Mouse (Mus musculus): ENCODE results near the gene Adam12. TPM values are rescaled to one million over a fixed set of nuclear protein-coding genes. Genes with fewer than 3 reads are reported as not detected.
"Not testable (repeated sequence)": the region's sequence is repeated elsewhere in the genome, so short reads cannot be mapped to it uniquely, and the experiment has no call there.

The Adam12 gene
- polyA plus RNA-seq, 1 experiment from 2014 or later: 5.4 TPM

GRCm38 (mm10) chr7:133899391-133899790 lies 332.6 kb downstream of the Adam12 start:
- no peak for DNase-seq (ENCODE audit: low spot score)
- ATAC-seq (ENCODE audit: insufficient read depth, low FRiP score, low TSS enrichment): no peak
- WGBS: 89% methylated on average over 4 of the region's 4 CpGs
- no peaks in the 10 kb centered on the region for H3K9me3 ChIP-seq (ENCODE audit: control insufficient read depth, low read length)
- no peaks in the 10 kb centered on the region for H3K4me1 ChIP-seq (ENCODE audit: control insufficient read depth, insufficient read depth, low read length)
- no peak overlapping the region for H3K9ac ChIP-seq (ENCODE audit: low read length)
- no peak overlapping the region for H3K27ac ChIP-seq (ENCODE audit: low read depth, low read length)
- no peak overlapping the region for H3K4me2 ChIP-seq (ENCODE audit: low read depth)
- no peaks in the 10 kb centered on the region for H3K36me3 ChIP-seq (ENCODE audit: control insufficient read depth, insufficient read depth, low read length)
- H3K27me3 ChIP-seq (ENCODE audit: control insufficient read depth, insufficient read depth, low read length): no peaks in the 10 kb centered on the region
- no peak overlapping the region for H3K4me3 ChIP-seq (ENCODE audit: low read depth, low read length)

- ATAC-seq (ENCODE audit: insufficient read depth, low FRiP score, low TSS enrichment): no peak
Observed at GRCm38 (mm10) chr7:133891796-133892195, 340.1 kb downstream of the Adam12 start.

GRCm38 (mm10) chr7:133891298-133891697 lies 340.6 kb downstream of the Adam12 start:
- ATAC-seq (ENCODE audit: insufficient read depth, low FRiP score, low TSS enrichment): no peak
- Histone ChIP-seq H3K4me3 (ENCODE audit: low read depth, low read length) (no peak overlapping the region), H3K9ac (ENCODE audit: low read length) (no peak overlapping the region), H3K27me3 (ENCODE audit: control insufficient read depth, insufficient read depth, low read length) (no peaks in the 10 kb centered on the region), H3K9me3 (ENCODE audit: control insufficient read depth, low read length) (no peaks in the 10 kb centered on the region), H3K36me3 (ENCODE audit: control insufficient read depth, insufficient read depth, low read length) (no peaks in the 10 kb centered on the region), H3K4me1 (ENCODE audit: control insufficient read depth, insufficient read depth, low read length) (no peaks in the 10 kb centered on the region), H3K4me2 (ENCODE audit: low read depth) (no peak overlapping the region), H3K27ac (ENCODE audit: low read depth, low read length) (no peak overlapping the region)
- DNase-seq (ENCODE audit: low spot score): no peak
- WGBS: 88% methylated on average over 9 of the region's 9 CpGs

More at GRCm38 (mm10) chr7:133891796-133892195, 340.1 kb downstream of the Adam12 start:
- H3K9me3 ChIP-seq (ENCODE audit: control insufficient read depth, low read length): no peaks in the 10 kb centered on the region
- WGBS: 80% methylated on average over 4 of the region's 4 CpGs
- DNase-seq (ENCODE audit: low spot score): no peak
- no peak overlapping the region for H3K27ac ChIP-seq (ENCODE audit: low read depth, low read length)
- H3K4me3 ChIP-seq (ENCODE audit: low read depth, low read length): no peak overlapping the region
- no peak overlapping the region for H3K9ac ChIP-seq (ENCODE audit: low read length)
- no peaks in the 10 kb centered on the region for H3K36me3 ChIP-seq (ENCODE audit: control insufficient read depth, insufficient read depth, low read length)
- H3K4me1 ChIP-seq (ENCODE audit: control insufficient read depth, insufficient read depth, low read length): no peaks in the 10 kb centered on the region
- no peak overlapping the region for H3K4me2 ChIP-seq (ENCODE audit: low read depth)
- H3K27me3 ChIP-seq (ENCODE audit: control insufficient read depth, insufficient read depth, low read length): no peaks in the 10 kb centered on the region

- ATAC-seq (ENCODE audit: insufficient read depth, low FRiP score, low TSS enrichment) (no peak), DNase-seq (ENCODE audit: low spot score) (no peak)
- Histone ChIP-seq H3K4me3 (ENCODE audit: low read depth, low read length) (no peak overlapping the region), H3K4me1 (ENCODE audit: control insufficient read depth, insufficient read depth, low read length) (no peaks in the 10 kb centered on the region), H3K4me2 (ENCODE audit: low read depth) (no peak overlapping the region), H3K9ac (ENCODE audit: low read length) (no peak overlapping the region), H3K9me3 (ENCODE audit: control insufficient read depth, low read length) (no peaks in the 10 kb centered on the region), H3K27me3 (ENCODE audit: control insufficient read depth, insufficient read depth, low read length) (no peaks in the 10 kb centered on the region), H3K27ac (ENCODE audit: low read depth, low read length) (no peak overlapping the region), H3K36me3 (ENCODE audit: control insufficient read depth, insufficient read depth, low read length) (no peaks in the 10 kb centered on the region)
- WGBS: 87% methylated on average over 4 of the region's 4 CpGs
Observed at GRCm38 (mm10) chr7:133889986-133890385, 342.0 kb downstream of the Adam12 start.

- Histone ChIP-seq H3K4me2 (ENCODE audit: low read depth) (no peak overlapping the region), H3K27ac (ENCODE audit: low read depth, low read length) (no peak overlapping the region), H3K4me1 (ENCODE audit: control insufficient read depth, insufficient read depth, low read length) (no peaks in the 10 kb centered on the region), H3K27me3 (ENCODE audit: control insufficient read depth, insufficient read depth, low read length) (no peaks in the 10 kb centered on the region), H3K36me3 (ENCODE audit: control insufficient read depth, insufficient read depth, low read length) (no peaks in the 10 kb centered on the region), H3K9ac (ENCODE audit: low read length) (no peak overlapping the region), H3K4me3 (ENCODE audit: low read depth, low read length) (no peak overlapping the region), H3K9me3 (ENCODE audit: control insufficient read depth, low read length) (no peaks in the 10 kb centered on the region)
- ATAC-seq (ENCODE audit: insufficient read depth, low FRiP score, low TSS enrichment) (no peak), DNase-seq (ENCODE audit: low spot score) (no peak)
- WGBS: 86% methylated on average over 19 of the region's 19 CpGs
Observed at GRCm38 (mm10) chr7:133888926-133889920, 342.7 kb downstream of the Adam12 start.

GRCm38 (mm10) chr7:133884759-133885431 lies 347.1 kb downstream of the Adam12 start:
- H3K27me3 ChIP-seq (ENCODE audit: control insufficient read depth, insufficient read depth, low read length); H3K4me1 ChIP-seq (ENCODE audit: control insufficient read depth, insufficient read depth, low read length); H3K9ac ChIP-seq (ENCODE audit: low read length); DNase-seq (ENCODE audit: low spot score); H3K27ac ChIP-seq (ENCODE audit: low read depth, low read length); H3K9me3 ChIP-seq (ENCODE audit: control insufficient read depth, low read length); ATAC-seq (ENCODE audit: insufficient read depth, low FRiP score, low TSS enrichment); H3K4me3 ChIP-seq (ENCODE audit: low read depth, low read length); H3K36me3 ChIP-seq (ENCODE audit: control insufficient read depth, insufficient read depth, low read length); H3K4me2 ChIP-seq (ENCODE audit: low read depth): not testable (repeated sequence)
- 81% methylated on average over 5 of the region's 9 CpGs for WGBS

- H3K27me3 ChIP-seq (ENCODE audit: control insufficient read depth, insufficient read depth, low read length): no peaks in the 10 kb centered on the region
- H3K27ac ChIP-seq (ENCODE audit: low read depth, low read length): no peak overlapping the region
- ATAC-seq (ENCODE audit: insufficient read depth, low FRiP score, low TSS enrichment) (no peak), DNase-seq (ENCODE audit: low spot score) (no peak)
- H3K4me2 ChIP-seq (ENCODE audit: low read depth): no peak overlapping the region
- H3K9me3 ChIP-seq (ENCODE audit: control insufficient read depth, low read length): no peaks in the 10 kb centered on the region
- 96% methylated on average over 8 of the region's 8 CpGs for WGBS
- H3K4me3 ChIP-seq (ENCODE audit: low read depth, low read length): no peak overlapping the region
- no peaks in the 10 kb centered on the region for H3K36me3 ChIP-seq (ENCODE audit: control insufficient read depth, insufficient read depth, low read length)
- no peak overlapping the region for H3K9ac ChIP-seq (ENCODE audit: low read length)
- no peaks in the 10 kb centered on the region for H3K4me1 ChIP-seq (ENCODE audit: control insufficient read depth, insufficient read depth, low read length)
Observed at GRCm38 (mm10) chr7:133879761-133880160, 352.2 kb downstream of the Adam12 start.

GRCm38 (mm10) chr7:133876646-133877342 lies 355.2 kb downstream of the Adam12 start:
- H3K4me3 ChIP-seq (ENCODE audit: low read depth, low read length): no peak overlapping the region
- no peak for ATAC-seq (ENCODE audit: insufficient read depth, low FRiP score, low TSS enrichment)

More at GRCm38 (mm10) chr7:133876646-133877342, 355.2 kb downstream of the Adam12 start:
- Histone ChIP-seq H3K4me2 (ENCODE audit: low read depth) (no peak overlapping the region), H3K27ac (ENCODE audit: low read depth, low read length) (no peak overlapping the region), H3K27me3 (ENCODE audit: control insufficient read depth, insufficient read depth, low read length) (no peaks in the 10 kb centered on the region), H3K9ac (ENCODE audit: low read length) (no peak overlapping the region), H3K4me1 (ENCODE audit: control insufficient read depth, insufficient read depth, low read length) (no peaks in the 10 kb centered on the region), H3K36me3 (ENCODE audit: control insufficient read depth, insufficient read depth, low read length) (no peaks in the 10 kb centered on the region), H3K9me3 (ENCODE audit: control insufficient read depth, low read length) (no peaks in the 10 kb centered on the region)
- DNase-seq (ENCODE audit: low spot score): no peak
- WGBS: 77% methylated on average over 17 of the region's 17 CpGs

All from neural tube, embryonic 11.5 days (tissue).